Comparison of ENCODE assay signal across 17 mouse cellular contexts in the genomic region with DNA sequence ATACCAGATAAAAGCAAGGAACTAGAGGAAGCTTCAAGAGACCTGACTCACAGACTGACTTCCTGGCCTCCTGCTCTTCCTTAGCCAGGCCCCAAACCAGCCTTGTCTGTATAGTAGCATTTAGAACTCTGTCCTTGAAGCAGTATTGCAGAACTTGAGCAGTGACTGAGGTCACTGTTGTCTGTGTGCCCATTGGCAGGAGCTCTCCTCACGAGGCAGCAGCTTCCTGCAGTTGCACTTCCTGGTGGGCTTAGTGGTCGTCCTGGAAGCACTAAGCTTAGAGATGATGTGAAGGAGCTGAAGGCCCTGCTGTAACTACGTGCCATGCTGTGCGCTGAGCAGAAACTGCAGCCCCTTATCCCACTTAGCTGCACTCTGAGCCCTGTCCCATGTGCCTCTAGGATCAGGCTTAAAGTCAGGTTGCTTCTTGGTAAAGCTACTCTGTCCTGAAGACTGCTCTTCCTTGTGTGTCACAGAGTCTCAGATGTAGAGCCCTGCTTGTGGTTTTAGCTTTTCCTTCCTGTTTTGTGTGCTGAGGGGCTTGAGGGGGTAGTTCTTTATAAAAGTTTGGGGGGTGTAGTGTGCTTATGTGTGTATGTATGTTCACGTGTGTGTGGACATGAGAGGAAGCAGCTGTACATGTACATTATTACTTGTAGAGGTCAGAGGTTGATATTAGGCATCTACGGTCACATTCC. TPM values are rescaled to one million over a fixed set of nuclear protein-coding genes. Genes with fewer than 3 reads are reported as not detected.
DNase-seq lines count a peak whose midpoint lies in the region; ATAC-seq and TF ChIP-seq lines count a peak whose summit lies in the region.
"Had no signal": no experiment of that assay in that cellular context is flagged by ENCODE, and none has a peak within 500 bp of the region (broad histone marks: within the 10 kb centered on the region; RNA-seq: fewer than 3 reads in every experiment).

No protein-coding gene starts in this region.

- H3K4me2 ChIP-seq in heart, postnatal 0 days (ENCODE audit: low read depth, low read length), result no peak overlapping the region
- no peak overlapping the region for H3K4me2 ChIP-seq in liver, embryonic 12.5 days
- H3K4me2 ChIP-seq in midbrain, embryonic 16.5 days (ENCODE audit: low read length), result no peak overlapping the region
- H3K4me2 ChIP-seq: hindbrain, embryonic 12.5 days; lung, embryonic 15.5 days; midbrain, embryonic 13.5 days; neural tube, embryonic 15.5 days had no signal

- no peak for ATAC-seq in heart, postnatal 0 days (ENCODE audit: insufficient read depth, low read depth)
- ATAC-seq in liver, embryonic 12.5 days, result no peak
- ATAC-seq in midbrain, embryonic 16.5 days, result no peak
- ATAC-seq: midbrain, embryonic 13.5 days; Patski had no signal

- no peaks in the 10 kb centered on the region for H3K9me3 ChIP-seq in heart, postnatal 0 days (replicated peaks; ENCODE audit: control insufficient read depth, low read length)
- no peaks in the 10 kb centered on the region for H3K9me3 ChIP-seq in liver, embryonic 12.5 days (replicated peaks)
- H3K9me3 ChIP-seq in midbrain, embryonic 16.5 days (replicated peaks; ENCODE audit: control insufficient read depth, low read length, poor library complexity, severe bottlenecking), result no peaks in the 10 kb centered on the region
- no peaks in the 10 kb centered on the region for H3K9me3 ChIP-seq in forebrain, embryonic 10.5 days
- H3K9me3 ChIP-seq: hindbrain, embryonic 12.5 days; limb, embryonic 10.5 days; lung, embryonic 15.5 days; midbrain, embryonic 13.5 days; neural tube, embryonic 15.5 days had no signal

- H3K27ac ChIP-seq in heart, postnatal 0 days (ENCODE audit: low read depth), result peak overlapping the region; percentile 27; the same call in 1 of the 2 replicates
- H3K27ac ChIP-seq in liver, embryonic 12.5 days, result peak overlapping the region; percentile 34; the same call in 1 of the 2 replicates
- H3K27ac ChIP-seq in midbrain, embryonic 16.5 days (ENCODE audit: low read length), result no peak overlapping the region
- H3K27ac ChIP-seq in forebrain, embryonic 10.5 days, result no peak overlapping the region
- H3K27ac ChIP-seq: heart, adult 2 months; hindbrain, embryonic 12.5 days; limb, embryonic 10.5 days; lung, embryonic 15.5 days; midbrain, embryonic 13.5 days; neural tube, embryonic 15.5 days had no signal

- H3K4me3 ChIP-seq in heart, postnatal 0 days (ENCODE audit: low read depth, low read length), result no peak overlapping the region
- no peak overlapping the region for H3K4me3 ChIP-seq in liver, embryonic 12.5 days
- no peak overlapping the region for H3K4me3 ChIP-seq in midbrain, embryonic 16.5 days (ENCODE audit: low read depth, low read length)
- H3K4me3 ChIP-seq in forebrain, embryonic 10.5 days, result no peak overlapping the region
- H3K4me3 ChIP-seq: heart, adult 2 months; hindbrain, embryonic 12.5 days; limb, embryonic 10.5 days; lung, embryonic 15.5 days; midbrain, embryonic 13.5 days; neural tube, embryonic 15.5 days had no signal

- no peak overlapping the region for H3K9ac ChIP-seq in heart, postnatal 0 days (replicated peaks; ENCODE audit: low read depth, low read length)
- no peak overlapping the region; the same call in 1 of the 2 replicates for H3K9ac ChIP-seq in liver, embryonic 12.5 days
- no peak overlapping the region for H3K9ac ChIP-seq in midbrain, embryonic 16.5 days (ENCODE audit: low read depth, low read length)
- H3K9ac ChIP-seq: hindbrain, embryonic 12.5 days; lung, embryonic 15.5 days; midbrain, embryonic 13.5 days; neural tube, embryonic 15.5 days had no signal

- no peak for TF ChIP-seq EP300 in heart, postnatal 0 days (IDR thresholded peaks at IDR 0.05; ENCODE audit: low read depth)

- H3K36me3 ChIP-seq in heart, postnatal 0 days (replicated peaks; ENCODE audit: control insufficient read depth, insufficient read depth, low read length), result peaks cover 33% of the 10 kb centered on the region
- H3K36me3 ChIP-seq in liver, embryonic 12.5 days, result peaks cover 41% of the 10 kb centered on the region
- H3K36me3 ChIP-seq in midbrain, embryonic 16.5 days (ENCODE audit: control insufficient read depth, insufficient read depth, low read length), result peaks cover 23% of the 10 kb centered on the region
- peaks cover 60% of the 10 kb centered on the region for H3K36me3 ChIP-seq in forebrain, embryonic 10.5 days (replicated peaks)

- H3K27me3 ChIP-seq in heart, postnatal 0 days (ENCODE audit: control insufficient read depth, insufficient read depth, low read length), result no peaks in the 10 kb centered on the region
- H3K27me3 ChIP-seq in liver, embryonic 12.5 days (replicated peaks), result no peaks in the 10 kb centered on the region
- H3K27me3 ChIP-seq in midbrain, embryonic 16.5 days (ENCODE audit: control insufficient read depth, insufficient read depth, low read depth, low read length), result no peaks in the 10 kb centered on the region
- H3K27me3 ChIP-seq in forebrain, embryonic 10.5 days (ENCODE audit: poor library complexity, severe bottlenecking), result no peaks in the 10 kb centered on the region
- H3K27me3 ChIP-seq: hindbrain, embryonic 12.5 days; lung, embryonic 15.5 days; midbrain, embryonic 13.5 days; neural tube, embryonic 15.5 days; Patski had no signal

- no peak for DNase-seq in heart, postnatal 0 days (ENCODE audit: low spot score)
- no peak for DNase-seq in heart, adult 8-10 months (ENCODE audit: low spot score)
- peak; percentile 5 for DNase-seq in T-cell, adult 2 months (ENCODE audit: low spot score)
- DNase-seq in thymus, postnatal 0 days (ENCODE audit: low spot score), result peak; percentile 74
- no peak for DNase-seq in forebrain, embryonic 10.5 days (ENCODE audit: extremely low spot score, low spot score)
- DNase-seq in heart, postnatal 4 days, result no peak
- DNase-seq: cerebellum, postnatal 10 days; kidney, adult 8-10 months had no signal

- 69% methylated on average over 6 of the region's 6 CpGs for WGBS in heart, postnatal 0 days
- WGBS in liver, embryonic 12.5 days (ENCODE audit: insufficient replicate concordance), result 46% methylated on average over 6 of the region's 6 CpGs
- WGBS in midbrain, embryonic 16.5 days, result 88% methylated on average over 6 of the region's 6 CpGs
- WGBS in forebrain, embryonic 10.5 days, result 84% methylated on average over 6 of the region's 6 CpGs

- TF ChIP-seq CTCF in heart, postnatal 0 days (IDR thresholded peaks at IDR 0.05; ENCODE audit: low read depth), result no peak

- H3K4me1 ChIP-seq in heart, postnatal 0 days (ENCODE audit: control insufficient read depth, insufficient read depth), result peaks cover 13% of the 10 kb centered on the region
- peaks cover 8% of the 10 kb centered on the region; the same call in 1 of the 2 replicates for H3K4me1 ChIP-seq in liver, embryonic 12.5 days
- no peaks in the 10 kb centered on the region for H3K4me1 ChIP-seq in midbrain, embryonic 16.5 days (ENCODE audit: control insufficient read depth, insufficient read depth, low read length)
- H3K4me1 ChIP-seq in forebrain, embryonic 10.5 days, result no peaks in the 10 kb centered on the region
- H3K4me1 ChIP-seq: limb, embryonic 10.5 days; midbrain, embryonic 13.5 days had no signal

RNA-seq across cellular contexts. Expression of a gene that starts 57.1 kb away (rescaled TPM):
- total RNA-seq in heart, postnatal 0 days (2014; rRNA removed; ENCODE audit: low replicate concordance), result 2.6 and 8.7 TPM in 2 replicates
- 1.4 and 2.3 TPM in 2 replicates for polyA plus RNA-seq in heart, postnatal 0 days (2015; fragmentation: Nextera tagmentation; extraction: Ambion mirVana)
- 1 to 10 TPM; 2.3 to 4.4 (median 3.6) TPM for total RNA-seq in heart, adult 8-10 months (2022)
- 19.8 and 21.6 TPM in 2 replicates for polyA plus RNA-seq in liver, embryonic 12.5 days (2016; fragmentation: Nextera tagmentation; extraction: Ambion mirVana)
- polyA plus RNA-seq in thymus, postnatal 0 days (2015; fragmentation: Nextera tagmentation; extraction: Ambion mirVana), result 37.5 and 41.1 TPM in 2 replicates
- 0.73 and 1.6 TPM in 2 replicates for polyA plus RNA-seq in midbrain, embryonic 16.5 days (2015; fragmentation: Nextera tagmentation; extraction: Ambion mirVana)
- 1.4 and 1.5 TPM in 2 replicates for polyA plus RNA-seq in forebrain, embryonic 10.5 days (2016; fragmentation: Nextera tagmentation; extraction: Ambion mirVana)
- 1 to 10 TPM; 3.1 to 3.3 TPM for total RNA-seq in heart, postnatal 4 days (2021)

RNA-seq across cellular contexts. Expression of a gene that starts 57.2 kb away (rescaled TPM):
- 23.4 and 31.8 TPM in 2 replicates for total RNA-seq in heart, postnatal 0 days (2014; rRNA removed; ENCODE audit: low replicate concordance)
- 16.3 and 20.4 TPM in 2 replicates for polyA plus RNA-seq in heart, postnatal 0 days (2015; fragmentation: Nextera tagmentation; extraction: Ambion mirVana)
- 10 to 100 TPM; 11.7 to 14.6 (median 12.8) TPM for total RNA-seq in heart, adult 8-10 months (2022)
- 55.5 and 58.2 TPM in 2 replicates for polyA plus RNA-seq in liver, embryonic 12.5 days (2016; fragmentation: Nextera tagmentation; extraction: Ambion mirVana)
- 46.7 and 58.9 TPM in 2 replicates for polyA plus RNA-seq in thymus, postnatal 0 days (2015; fragmentation: Nextera tagmentation; extraction: Ambion mirVana)
- polyA plus RNA-seq in midbrain, embryonic 16.5 days (2015; fragmentation: Nextera tagmentation; extraction: Ambion mirVana), result 4.2 and 4.5 TPM in 2 replicates
- 11.0 and 12.2 TPM in 2 replicates for polyA plus RNA-seq in forebrain, embryonic 10.5 days (2016; fragmentation: Nextera tagmentation; extraction: Ambion mirVana)
- 10 to 100 TPM; 26.4 to 28.6 TPM for total RNA-seq in heart, postnatal 4 days (2021)

Comparison
In these comparisons a context has a peak if more than half of its experiments do, and no peak if none do; other contexts are left out.
1. DNase-seq: peak in T-cell, adult 2 months (single experiment) and thymus, postnatal 0 days (single experiment); none in heart, postnatal 0 days (single experiment), heart, adult 8-10 months (single experiment), forebrain, embryonic 10.5 days (single experiment) and heart, postnatal 4 days (single experiment).
2. H3K27ac ChIP-seq: peak in heart, postnatal 0 days (single experiment) and liver, embryonic 12.5 days (single experiment); none in midbrain, embryonic 16.5 days (single experiment) and forebrain, embryonic 10.5 days (single experiment).